Mouse (Mus musculus): ENCODE measurements at regions not wholly inside any gene's neighbourhood (a gene's known extent, or its start where the extent isn't known, plus 50 kb on each side); places are given as distances from the start of the nearest gene placed in this dataset.

DNA sequence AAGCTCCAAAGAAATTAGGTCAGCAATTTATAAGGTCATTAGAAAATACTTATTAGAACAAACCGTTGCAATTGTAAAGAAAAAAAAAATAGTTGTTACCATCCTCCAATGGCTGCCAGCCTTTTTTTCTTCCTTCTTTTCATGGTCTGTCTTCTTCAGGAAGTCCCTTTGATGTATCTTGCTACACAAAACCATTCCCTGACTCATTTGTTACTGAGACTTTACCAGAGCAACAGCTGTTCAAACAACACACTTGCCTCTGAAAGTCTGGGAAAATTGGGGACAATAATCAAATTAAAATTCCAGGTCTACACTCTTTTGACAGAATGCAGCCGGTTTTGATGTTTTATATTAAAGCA lies 142.5 kb downstream of the Sox4 start:
- WGBS: 39% methylated on average over 2 of the region's 2 CpGs
- H3K36me3 ChIP-seq (ENCODE audit: control insufficient read depth, insufficient read depth): no peaks in the 10 kb centered on the region
- H3K9me3 ChIP-seq (replicated peaks; ENCODE audit: control insufficient read depth, low read length): no peaks in the 10 kb centered on the region
- H3K9ac ChIP-seq (ENCODE audit: low read length): no peak overlapping the region
- no peaks in the 10 kb centered on the region for H3K27me3 ChIP-seq (ENCODE audit: control insufficient read depth, insufficient read depth, low read length)
- H3K4me2 ChIP-seq (ENCODE audit: low read depth, low read length): no peak overlapping the region
- no peak overlapping the region for H3K4me3 ChIP-seq (ENCODE audit: low read length)
- no peak overlapping the region for H3K27ac ChIP-seq (ENCODE audit: low read length)
- H3K4me1 ChIP-seq (ENCODE audit: control insufficient read depth, insufficient read depth, low read length): peaks cover 7% of the 10 kb centered on the region; the same call in 1 of the 2 replicates
- no peak for ATAC-seq (replicated peaks; ENCODE audit: extremely low read depth, insufficient read depth, low FRiP score)

DNA sequence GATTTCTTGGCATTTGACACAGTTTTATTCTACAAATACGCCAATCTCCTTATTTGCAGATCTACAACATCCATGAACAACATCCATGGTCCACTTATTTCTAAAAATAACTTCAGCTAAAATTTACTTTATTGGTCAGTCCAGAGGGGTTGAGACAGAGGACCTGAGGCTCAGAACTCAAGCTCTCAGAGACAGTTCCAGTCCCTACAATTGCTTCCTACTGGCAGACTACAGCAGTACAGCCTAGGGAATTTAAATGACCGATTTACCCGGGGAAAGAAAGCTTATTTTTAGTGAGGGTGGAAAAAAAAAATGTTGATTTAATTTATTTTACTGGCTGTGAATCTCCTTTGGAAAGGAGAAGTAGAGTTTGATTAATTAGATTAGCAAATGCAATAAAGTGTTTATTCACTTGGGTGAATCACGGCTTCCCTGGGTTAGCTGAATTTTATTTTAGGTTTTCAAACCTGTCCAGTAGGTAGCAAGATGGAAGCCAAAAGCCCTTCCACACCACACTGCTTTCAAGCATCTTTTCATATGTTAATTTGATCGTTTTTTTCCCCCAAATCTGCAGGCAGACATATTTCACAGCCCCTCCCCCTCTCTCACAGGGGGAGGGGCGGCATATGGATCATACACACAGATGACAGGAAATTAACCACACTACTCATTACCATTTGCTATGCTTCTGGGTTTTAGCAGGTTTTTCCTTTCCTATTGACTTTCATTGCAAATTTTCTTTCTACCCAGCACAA lies 143.0 kb downstream of the Sox4 start:
- 57% methylated on average over 6 of the region's 6 CpGs for WGBS
- no peak overlapping the region for H3K27ac ChIP-seq (ENCODE audit: low read length)
- no peak overlapping the region for H3K9ac ChIP-seq (ENCODE audit: low read length)
- H3K4me2 ChIP-seq (ENCODE audit: low read depth, low read length): no peak overlapping the region
- H3K27me3 ChIP-seq (ENCODE audit: control insufficient read depth, insufficient read depth, low read length): no peaks in the 10 kb centered on the region
- H3K9me3 ChIP-seq (replicated peaks; ENCODE audit: control insufficient read depth, low read length): no peaks in the 10 kb centered on the region
- H3K4me3 ChIP-seq (ENCODE audit: low read length): no peak overlapping the region
- no peaks in the 10 kb centered on the region for H3K36me3 ChIP-seq (ENCODE audit: control insufficient read depth, insufficient read depth)
- no peak for ATAC-seq (replicated peaks; ENCODE audit: extremely low read depth, insufficient read depth, low FRiP score)
- peaks cover 7% of the 10 kb centered on the region; the same call in 1 of the 2 replicates for H3K4me1 ChIP-seq (ENCODE audit: control insufficient read depth, insufficient read depth, low read length)

DNA sequence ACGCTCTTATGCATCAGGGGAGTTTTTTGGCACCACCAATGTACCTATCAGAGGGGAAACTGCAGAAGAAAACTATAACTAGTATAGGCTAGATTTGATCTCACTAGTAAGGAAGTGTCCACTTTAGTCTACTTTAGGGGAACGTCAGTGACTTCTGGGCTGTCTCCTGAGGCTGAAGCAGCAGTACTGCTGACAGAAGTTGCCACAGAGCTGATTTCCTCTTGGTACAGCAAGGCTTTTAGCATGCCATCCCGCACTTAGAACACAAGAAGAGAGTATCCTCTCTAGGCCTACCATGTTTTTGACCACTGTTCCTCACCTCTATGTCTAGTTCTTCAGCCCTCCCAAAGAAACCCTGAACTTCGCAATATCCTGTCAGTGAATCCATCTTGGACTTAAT lies 148.2 kb downstream of the Sox4 start:
- no peak overlapping the region for H3K4me2 ChIP-seq (ENCODE audit: low read depth, low read length)
- no peaks in the 10 kb centered on the region for H3K27me3 ChIP-seq (ENCODE audit: control insufficient read depth, insufficient read depth, low read length)
- H3K27ac ChIP-seq (ENCODE audit: low read length): no peak overlapping the region
- no peak overlapping the region for H3K9ac ChIP-seq (ENCODE audit: low read length)
- H3K9me3 ChIP-seq (replicated peaks; ENCODE audit: control insufficient read depth, low read length): no peaks in the 10 kb centered on the region
- peaks cover 7% of the 10 kb centered on the region for H3K4me1 ChIP-seq (ENCODE audit: control insufficient read depth, insufficient read depth, low read length)
- H3K36me3 ChIP-seq (ENCODE audit: control insufficient read depth, insufficient read depth): no peaks in the 10 kb centered on the region
- no peak for ATAC-seq (replicated peaks; ENCODE audit: extremely low read depth, insufficient read depth, low FRiP score)
- H3K4me3 ChIP-seq (ENCODE audit: low read length): no peak overlapping the region
- WGBS: 57% methylated on average over 4 of the region's 4 CpGs

DNA sequence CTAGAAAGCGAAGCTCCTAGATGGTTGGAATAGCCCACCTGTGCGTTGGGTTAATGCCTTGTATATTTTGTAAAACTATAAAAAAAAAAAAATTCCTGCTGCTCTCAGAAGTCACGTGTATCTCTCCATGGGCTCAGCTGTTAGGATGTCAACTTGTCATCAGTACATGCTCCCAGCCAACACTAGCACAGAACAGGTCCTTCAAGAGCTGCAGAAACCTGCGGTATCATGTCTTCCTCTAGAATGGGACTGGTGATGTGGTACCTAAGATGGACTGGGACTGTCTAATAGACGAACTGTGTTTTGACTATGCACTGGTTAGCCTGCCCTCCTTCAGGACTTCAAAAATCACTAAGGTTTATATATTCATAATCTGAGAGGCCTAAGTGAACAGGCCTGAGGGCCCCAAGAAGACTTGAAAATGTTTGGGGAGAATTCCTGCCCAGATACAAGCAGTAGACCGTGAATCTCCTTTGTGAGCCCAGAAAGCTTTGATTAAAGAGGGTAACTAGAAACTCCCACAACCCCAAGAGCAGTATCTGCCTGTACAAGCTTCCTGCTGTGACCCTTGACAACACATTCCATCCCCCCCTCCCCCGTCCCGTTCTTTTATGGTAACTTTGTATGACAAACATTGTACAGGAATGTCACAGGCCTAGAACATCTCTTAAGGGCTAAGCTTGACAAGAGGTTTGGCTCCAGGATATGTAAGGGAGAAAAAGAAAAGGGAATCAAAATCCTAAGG lies 152.1 kb downstream of the Sox4 start:
- 51% methylated on average over 8 of the region's 8 CpGs for WGBS
- Histone ChIP-seq H3K36me3 (ENCODE audit: control insufficient read depth, insufficient read depth) (no peaks in the 10 kb centered on the region), H3K4me3 (ENCODE audit: low read length) (no peak overlapping the region), H3K4me2 (ENCODE audit: low read depth, low read length) (no peak overlapping the region), H3K9me3 (replicated peaks; ENCODE audit: control insufficient read depth, low read length) (no peaks in the 10 kb centered on the region), H3K27me3 (ENCODE audit: control insufficient read depth, insufficient read depth, low read length) (no peaks in the 10 kb centered on the region), H3K4me1 (ENCODE audit: control insufficient read depth, insufficient read depth, low read length) (peaks cover 9% of the 10 kb centered on the region), H3K27ac (ENCODE audit: low read length) (no peak overlapping the region), H3K9ac (ENCODE audit: low read length) (no peak overlapping the region)
- no peak for ATAC-seq (replicated peaks; ENCODE audit: extremely low read depth, insufficient read depth, low FRiP score)

DNA sequence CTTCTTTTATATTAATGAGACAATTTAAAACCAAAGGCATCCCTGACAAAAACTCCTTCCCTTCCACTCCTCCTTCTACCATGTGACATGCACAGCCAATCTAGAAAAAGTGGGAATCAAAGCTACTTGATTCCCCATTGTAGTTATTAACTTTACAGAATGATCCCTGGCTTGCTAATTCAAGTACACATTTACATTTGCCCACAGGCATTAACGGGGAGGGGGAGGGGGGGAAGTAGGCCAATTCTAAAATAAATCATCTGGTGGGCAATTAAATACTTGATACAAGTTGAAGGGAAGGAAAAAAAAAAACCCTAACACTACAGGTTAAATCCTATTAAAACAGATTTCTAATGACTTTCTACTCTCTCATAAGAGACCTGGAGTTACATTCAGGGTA lies 152.8 kb downstream of the Sox4 start:
- Histone ChIP-seq H3K27me3 (ENCODE audit: control insufficient read depth, insufficient read depth, low read length) (no peaks in the 10 kb centered on the region), H3K36me3 (ENCODE audit: control insufficient read depth, insufficient read depth) (no peaks in the 10 kb centered on the region), H3K9ac (ENCODE audit: low read length) (no peak overlapping the region), H3K4me3 (ENCODE audit: low read length) (no peak overlapping the region), H3K4me2 (ENCODE audit: low read depth, low read length) (no peak overlapping the region), H3K4me1 (ENCODE audit: control insufficient read depth, insufficient read depth, low read length) (peaks cover 9% of the 10 kb centered on the region), H3K27ac (ENCODE audit: low read length) (no peak overlapping the region), H3K9me3 (replicated peaks; ENCODE audit: control insufficient read depth, low read length) (no peaks in the 10 kb centered on the region)
- ATAC-seq (replicated peaks; ENCODE audit: extremely low read depth, insufficient read depth, low FRiP score): no peak
- WGBS: 62% methylated on average over 1 of the region's 1 CpGs

DNA sequence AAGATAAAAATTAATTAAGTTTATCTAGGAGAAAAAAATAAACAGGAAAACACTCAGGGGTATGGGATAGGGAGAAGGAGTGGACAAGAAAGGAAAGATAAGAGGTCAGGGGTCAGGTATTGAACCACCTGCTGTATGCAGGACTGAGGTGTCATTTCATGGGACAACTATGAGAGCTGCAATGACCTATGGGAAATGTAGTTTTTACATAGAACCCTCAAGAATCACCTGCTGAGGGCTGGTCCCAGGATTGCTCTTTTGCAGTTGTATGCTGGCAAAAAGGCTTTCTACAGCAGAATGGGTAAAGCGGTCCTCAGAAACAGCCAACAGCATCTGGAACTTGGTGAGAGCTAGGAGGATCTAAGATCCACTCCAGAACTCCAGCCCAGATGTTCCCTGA lies 154.0 kb downstream of the Sox4 start:
- H3K4me3 ChIP-seq (ENCODE audit: low read length): no peak overlapping the region
- no peaks in the 10 kb centered on the region for H3K27me3 ChIP-seq (ENCODE audit: control insufficient read depth, insufficient read depth, low read length)
- H3K4me1 ChIP-seq (ENCODE audit: control insufficient read depth, insufficient read depth, low read length): peaks cover 9% of the 10 kb centered on the region
- H3K4me2 ChIP-seq (ENCODE audit: low read depth, low read length): no peak overlapping the region
- WGBS: 73% methylated on average over 1 of the region's 1 CpGs
- H3K27ac ChIP-seq (ENCODE audit: low read length): no peak overlapping the region
- H3K9ac ChIP-seq (ENCODE audit: low read length): no peak overlapping the region
- H3K36me3 ChIP-seq (ENCODE audit: control insufficient read depth, insufficient read depth): no peaks in the 10 kb centered on the region
- H3K9me3 ChIP-seq (replicated peaks; ENCODE audit: control insufficient read depth, low read length): no peaks in the 10 kb centered on the region
- no peak for ATAC-seq (replicated peaks; ENCODE audit: extremely low read depth, insufficient read depth, low FRiP score)

DNA sequence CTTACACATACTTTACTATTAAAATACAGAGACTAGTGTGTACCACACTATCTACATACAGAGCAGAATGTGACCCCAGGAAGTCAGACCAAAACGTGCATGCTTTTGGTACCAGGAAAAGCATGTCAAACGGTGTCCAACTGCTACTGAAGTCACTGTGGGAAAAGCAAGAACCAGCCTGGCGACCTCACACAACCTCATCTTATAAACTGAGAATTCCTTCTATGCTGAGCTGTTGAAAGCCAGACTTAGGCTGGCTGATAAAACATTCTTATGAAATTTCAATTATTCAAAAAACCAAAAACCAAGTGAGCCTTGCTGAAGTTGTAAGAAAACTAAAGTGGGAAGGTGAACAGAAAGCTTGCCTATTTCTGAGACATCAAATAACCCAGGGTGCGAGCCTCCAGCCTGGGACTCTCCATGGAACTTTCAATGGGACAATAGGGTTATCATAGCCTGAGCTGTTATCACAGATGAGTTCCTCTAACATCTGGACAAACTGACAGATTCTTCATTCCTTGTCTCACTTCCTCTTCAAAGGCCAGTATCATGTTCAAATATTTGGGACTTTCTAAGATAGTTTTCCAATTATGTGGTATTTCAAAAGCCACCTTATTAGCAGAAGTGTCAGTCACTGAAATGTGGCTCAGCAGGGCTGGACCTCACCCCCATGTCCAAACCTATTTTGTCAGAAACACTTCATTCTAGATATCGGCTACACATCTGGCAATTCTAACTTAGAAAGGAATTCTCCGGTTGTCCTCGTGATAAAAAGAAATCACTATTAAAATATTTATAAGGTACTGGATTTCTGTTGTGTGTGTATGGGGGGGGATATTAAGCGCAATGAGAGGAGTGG lies 155.7 kb downstream of the Sox4 start:
- H3K9me3 ChIP-seq (replicated peaks; ENCODE audit: control insufficient read depth, low read length): no peaks in the 10 kb centered on the region
- H3K27ac ChIP-seq (ENCODE audit: low read length): no peak overlapping the region
- H3K4me1 ChIP-seq (ENCODE audit: control insufficient read depth, insufficient read depth, low read length): peaks cover 9% of the 10 kb centered on the region
- no peak overlapping the region for H3K9ac ChIP-seq (ENCODE audit: low read length)
- H3K36me3 ChIP-seq (ENCODE audit: control insufficient read depth, insufficient read depth): no peaks in the 10 kb centered on the region
- no peak overlapping the region for H3K4me3 ChIP-seq (ENCODE audit: low read length)
- WGBS: 53% methylated on average over 8 of the region's 8 CpGs
- H3K27me3 ChIP-seq (ENCODE audit: control insufficient read depth, insufficient read depth, low read length): no peaks in the 10 kb centered on the region
- H3K4me2 ChIP-seq (ENCODE audit: low read depth, low read length): no peak overlapping the region
- ATAC-seq (replicated peaks; ENCODE audit: extremely low read depth, insufficient read depth, low FRiP score): no peak

DNA sequence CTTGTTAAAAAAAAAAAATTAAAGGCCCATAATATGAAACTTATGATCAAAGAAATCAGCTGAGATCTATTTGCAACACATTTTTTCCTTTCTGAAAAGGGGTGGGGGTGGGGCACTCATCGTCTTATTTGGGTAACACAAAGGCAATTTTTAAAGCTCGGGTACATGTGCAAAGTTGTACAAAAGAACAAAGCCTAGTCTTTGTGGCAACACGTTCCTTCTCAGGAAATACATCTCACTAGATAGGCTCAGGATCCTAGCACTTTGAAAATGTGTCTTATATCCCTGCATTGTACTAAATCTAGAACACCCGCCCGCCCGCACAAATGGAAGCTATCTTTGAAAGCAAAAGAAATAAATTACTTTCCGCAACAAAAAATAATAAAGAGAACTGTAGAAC lies 158.2 kb downstream of the Sox4 start:
- 77% methylated on average over 7 of the region's 7 CpGs for WGBS
- H3K36me3 ChIP-seq (ENCODE audit: control insufficient read depth, insufficient read depth): no peaks in the 10 kb centered on the region
- H3K4me1 ChIP-seq (ENCODE audit: control insufficient read depth, insufficient read depth, low read length): peaks cover 6% of the 10 kb centered on the region
- H3K4me2 ChIP-seq (ENCODE audit: low read depth, low read length): no peak overlapping the region
- H3K9ac ChIP-seq (ENCODE audit: low read length): no peak overlapping the region
- no peak for ATAC-seq (replicated peaks; ENCODE audit: extremely low read depth, insufficient read depth, low FRiP score)
- H3K27ac ChIP-seq (ENCODE audit: low read length): no peak overlapping the region
- H3K9me3 ChIP-seq (replicated peaks; ENCODE audit: control insufficient read depth, low read length): no peaks in the 10 kb centered on the region
- H3K27me3 ChIP-seq (ENCODE audit: control insufficient read depth, insufficient read depth, low read length): no peaks in the 10 kb centered on the region
- no peak overlapping the region for H3K4me3 ChIP-seq (ENCODE audit: low read length)

DNA sequence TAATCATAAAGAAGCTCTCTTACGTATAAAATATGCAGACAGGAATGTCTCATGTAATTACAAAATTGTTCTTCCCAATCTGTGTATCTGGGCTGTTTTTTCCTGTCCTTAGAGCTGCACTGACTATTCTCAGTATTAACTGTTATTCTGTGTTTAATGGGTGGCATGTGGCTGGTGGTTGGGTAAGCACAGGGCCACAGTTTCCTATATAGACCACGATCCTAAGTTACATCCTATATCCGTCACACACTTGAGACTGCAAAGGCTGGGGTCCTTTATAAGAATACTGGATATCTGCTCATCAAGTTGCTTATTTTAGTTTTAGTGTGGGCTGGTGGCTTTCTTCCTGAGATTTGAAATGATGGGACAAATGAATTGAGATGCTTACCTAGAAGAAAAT lies 159.0 kb downstream of the Sox4 start:
- Histone ChIP-seq H3K9me3 (replicated peaks; ENCODE audit: control insufficient read depth, low read length) (no peaks in the 10 kb centered on the region), H3K4me3 (ENCODE audit: low read length) (no peak overlapping the region), H3K4me1 (ENCODE audit: control insufficient read depth, insufficient read depth, low read length) (peaks cover 6% of the 10 kb centered on the region), H3K27me3 (ENCODE audit: control insufficient read depth, insufficient read depth, low read length) (no peaks in the 10 kb centered on the region), H3K4me2 (ENCODE audit: low read depth, low read length) (no peak overlapping the region), H3K27ac (ENCODE audit: low read length) (no peak overlapping the region), H3K9ac (ENCODE audit: low read length) (no peak overlapping the region), H3K36me3 (ENCODE audit: control insufficient read depth, insufficient read depth) (no peaks in the 10 kb centered on the region)
- no peak for ATAC-seq (replicated peaks; ENCODE audit: extremely low read depth, insufficient read depth, low FRiP score)
- WGBS: 84% methylated on average over 3 of the region's 3 CpGs

Data from heart, embryonic 16.5 days (tissue).